Mouse (Mus musculus) liver (tissue): ENCODE measurements at regions not wholly inside any gene's neighbourhood (a gene's known extent, or its start where the extent isn't known, plus 50 kb on each side); places are given as distances from the start of the nearest gene placed in this dataset.

ENCODE experiments used
- DNase-seq: peaks from one replicate; pipeline ENCODE4 v3.0.0-alpha.2; 2020; ENCODE audit warnings: mixed read lengths

- no peak for DNase-seq
Observed at GRCm38 (mm10) chr3:35321991-35322390, 431.9 kb upstream of the Atp11b start.

DNA sequence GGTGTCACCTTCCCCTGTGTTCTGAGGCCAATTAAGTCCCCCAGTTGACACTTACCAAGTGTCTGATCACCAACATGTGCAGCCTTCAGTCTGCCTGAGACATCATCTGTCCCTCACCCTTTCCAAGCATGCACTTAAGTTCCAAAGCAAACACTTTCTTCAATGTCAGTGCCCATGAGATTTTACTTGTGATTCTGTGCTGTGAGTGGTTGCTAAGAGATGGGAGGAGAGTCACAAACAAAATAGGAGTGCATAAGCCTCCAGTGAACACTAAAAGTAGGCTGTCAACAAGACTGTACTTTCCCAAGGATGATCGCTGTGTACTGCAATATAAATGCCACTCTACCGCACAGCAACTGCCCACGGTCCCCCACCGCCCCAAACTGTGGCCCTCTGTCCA is 431.0 kb upstream of the Atp11b start:
- no peak for DNase-seq

DNA sequence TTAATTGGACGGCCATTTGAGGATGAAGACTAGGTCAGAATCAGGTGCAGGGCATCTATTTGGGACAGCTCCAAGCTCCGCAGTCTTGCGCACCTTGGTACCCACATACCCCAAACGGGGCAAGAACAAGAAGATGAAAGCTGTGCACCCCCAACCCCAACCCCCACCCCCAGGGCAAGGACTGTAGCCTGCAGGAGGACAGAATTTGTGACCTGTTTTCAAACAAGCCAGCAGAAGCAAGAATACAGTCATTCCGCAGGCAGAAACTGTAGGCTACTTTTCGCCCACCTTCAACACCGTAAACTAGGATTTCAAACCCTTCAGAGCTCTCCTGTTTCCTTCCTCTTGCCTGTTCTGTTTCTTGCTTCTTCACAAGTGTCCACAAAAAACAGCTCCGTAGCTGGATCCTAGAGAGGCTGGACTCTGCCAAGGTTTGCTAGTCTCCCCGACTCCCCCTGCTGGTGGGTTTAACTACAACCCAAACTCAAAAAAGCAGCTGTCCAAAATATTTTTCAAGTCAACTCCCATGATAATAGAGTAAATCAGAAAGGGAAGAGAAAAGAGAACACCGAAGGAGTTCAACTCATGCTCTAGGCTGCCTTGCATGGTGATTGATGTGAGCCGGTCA is 430.3 kb upstream of the Atp11b start:
- DNase-seq, result peak; percentile 32

DNA sequence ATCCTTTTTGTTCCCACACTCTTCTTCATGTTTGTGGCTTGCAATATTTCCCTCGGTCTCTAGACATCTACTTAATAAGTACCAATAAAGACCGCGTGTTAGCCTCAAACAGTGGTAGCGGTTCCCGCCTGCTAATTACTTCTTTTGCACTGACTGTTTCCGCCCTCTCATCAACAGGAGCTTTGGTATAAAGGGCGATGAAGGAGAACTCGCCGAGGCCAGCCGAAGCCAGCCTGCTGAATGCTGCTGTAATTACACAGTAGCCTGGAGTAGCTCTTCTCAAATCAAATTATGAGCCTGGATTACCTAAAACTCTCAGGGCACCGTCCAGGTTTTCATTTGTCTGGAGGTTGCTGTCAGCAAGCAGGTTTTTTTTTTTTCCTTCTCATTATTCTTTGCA is 429.7 kb upstream of the Atp11b start:
- no peak for DNase-seq

GRCm38 (mm10) chr3:35332534-35333272 is 421.2 kb upstream of the Atp11b start:
- no peak for DNase-seq

DNA sequence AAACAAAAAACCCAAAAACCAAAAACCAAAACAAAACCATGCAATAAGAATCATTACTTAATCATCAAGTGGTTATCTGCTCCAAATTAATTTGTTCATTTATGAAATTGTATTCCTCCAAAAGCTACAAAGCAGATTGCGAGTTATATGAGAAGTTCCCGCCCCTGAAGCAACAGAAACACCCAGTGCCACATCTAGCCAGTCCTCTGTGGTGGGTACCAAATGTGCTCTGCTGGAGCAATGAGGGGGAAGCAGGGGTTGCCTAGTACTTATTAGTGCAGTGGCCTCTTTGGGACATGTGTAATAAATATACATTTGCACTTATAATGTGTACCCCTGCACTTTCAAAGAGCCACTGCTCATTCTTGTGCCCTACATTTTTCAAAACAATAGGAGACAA is 419.9 kb upstream of the Atp11b start:
- DNase-seq, result no peak

DNA sequence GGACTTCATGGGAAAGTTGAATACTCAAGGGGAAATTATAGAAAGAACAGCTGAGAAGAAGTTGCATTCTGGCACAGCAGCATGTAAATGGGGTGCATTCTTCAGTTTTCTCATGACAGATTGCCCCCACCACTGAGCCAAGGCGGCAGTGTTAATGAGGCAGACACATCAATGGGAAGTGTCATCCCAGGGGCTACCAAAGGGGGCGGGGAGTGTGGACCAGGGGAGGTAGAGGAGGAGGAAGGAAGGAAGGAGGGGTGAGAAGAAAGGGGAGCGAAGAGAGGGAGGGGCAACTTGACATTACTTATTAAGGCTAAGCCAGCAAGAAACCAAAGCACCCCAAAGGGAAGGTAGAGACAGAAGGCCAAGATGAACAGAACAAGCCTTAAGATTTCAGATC is 419.4 kb upstream of the Atp11b start:
- no peak for DNase-seq

DNA sequence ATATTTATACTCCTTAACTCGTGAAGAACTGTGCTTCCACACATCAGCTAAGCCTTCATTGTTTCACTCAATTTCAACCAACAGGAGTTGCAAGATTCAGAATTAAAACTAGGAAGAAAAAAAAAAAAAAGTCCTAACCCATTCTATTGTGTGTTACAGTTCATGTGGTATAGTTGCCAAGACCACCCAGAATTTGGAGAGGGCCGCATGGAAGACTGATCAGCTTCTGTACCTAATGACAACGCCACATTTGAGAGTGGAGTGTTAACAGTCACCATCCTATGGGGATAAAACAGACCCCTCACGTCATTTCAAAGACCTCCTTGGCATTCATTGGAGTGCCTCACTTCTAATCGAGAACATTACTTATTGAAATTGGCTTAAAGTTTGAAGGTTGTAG is 418.1 kb upstream of the Atp11b start:
- DNase-seq, result no peak

DNA sequence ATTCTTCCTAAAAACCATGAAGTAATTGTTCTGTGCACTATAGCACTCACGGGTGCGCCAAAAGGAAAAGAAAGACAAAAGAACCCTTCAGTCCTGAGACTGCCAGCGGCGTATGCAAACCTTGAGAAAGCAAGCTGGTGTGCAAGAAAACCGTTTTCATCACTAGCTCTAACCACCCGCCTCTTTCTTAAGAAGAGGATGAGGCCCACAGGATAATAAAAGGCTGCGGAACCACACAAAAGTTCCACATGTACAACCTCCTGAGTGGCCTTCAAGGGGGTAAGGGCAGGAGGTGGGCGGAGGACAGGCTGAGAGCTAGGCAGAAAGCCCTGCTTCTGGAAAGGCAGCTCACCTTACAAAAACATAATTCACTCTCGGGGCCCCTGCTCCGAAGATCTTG is 413.4 kb upstream of the Atp11b start:
- DNase-seq, result no peak

- peak; percentile 9 for DNase-seq
Observed at GRCm38 (mm10) chr3:35340935-35341800, 412.7 kb upstream of the Atp11b start.

- DNase-seq, result no peak
Observed at GRCm38 (mm10) chr3:35341840-35342239, 412.1 kb upstream of the Atp11b start.

DNA sequence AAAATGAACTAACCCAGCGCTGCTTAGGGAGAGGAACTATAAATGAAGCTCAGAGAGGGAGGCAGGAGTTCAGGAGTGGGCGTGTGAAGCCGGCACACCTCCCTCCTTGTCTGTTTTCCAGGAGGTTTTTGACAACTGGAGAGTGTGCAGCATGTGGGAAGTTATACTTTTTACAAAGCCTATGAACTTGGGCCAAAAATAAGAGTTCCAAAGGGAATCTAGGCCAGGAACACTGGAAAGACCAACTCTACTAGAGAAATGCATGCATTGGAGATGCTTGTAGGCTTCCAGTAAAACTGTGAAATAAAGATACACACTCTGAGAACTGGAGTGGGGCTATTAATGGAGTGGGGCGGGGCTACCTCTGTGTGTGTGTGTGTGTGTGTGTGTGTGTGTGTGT is 411.3 kb upstream of the Atp11b start:
- DNase-seq, result no peak

- no peak for DNase-seq
Observed at GRCm38 (mm10) chr3:35343936-35344335, 410.0 kb upstream of the Atp11b start.

DNA sequence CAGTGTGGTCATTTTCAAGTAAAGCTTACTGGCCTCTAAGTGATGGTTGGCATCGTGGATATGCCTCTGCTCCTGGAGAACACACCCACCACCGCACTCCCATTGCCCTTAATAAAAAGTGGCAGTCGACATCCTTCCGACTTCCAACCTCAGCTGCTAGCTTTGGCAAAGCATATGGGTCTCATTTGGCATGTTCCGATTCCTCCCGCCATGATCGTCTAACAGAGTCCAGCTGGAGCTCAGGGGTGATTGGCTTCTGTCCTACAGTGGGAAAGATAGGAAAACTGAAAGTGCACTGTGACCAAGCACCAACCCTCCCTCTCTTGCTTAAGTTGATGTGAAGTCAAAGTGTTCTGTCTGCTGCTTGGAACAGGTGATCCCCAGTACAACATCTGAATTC is 404.8 kb upstream of the Atp11b start:
- DNase-seq, result no peak

GRCm38 (mm10) chr3:35353442-35353841 is 400.5 kb upstream of the Atp11b start:
- DNase-seq, result no peak

GRCm38 (mm10) chr3:35353920-35354319 is 400.0 kb upstream of the Atp11b start:
- DNase-seq, result no peak

GRCm38 (mm10) chr3:35354356-35354755 is 399.6 kb upstream of the Atp11b start:
- no peak for DNase-seq

DNA sequence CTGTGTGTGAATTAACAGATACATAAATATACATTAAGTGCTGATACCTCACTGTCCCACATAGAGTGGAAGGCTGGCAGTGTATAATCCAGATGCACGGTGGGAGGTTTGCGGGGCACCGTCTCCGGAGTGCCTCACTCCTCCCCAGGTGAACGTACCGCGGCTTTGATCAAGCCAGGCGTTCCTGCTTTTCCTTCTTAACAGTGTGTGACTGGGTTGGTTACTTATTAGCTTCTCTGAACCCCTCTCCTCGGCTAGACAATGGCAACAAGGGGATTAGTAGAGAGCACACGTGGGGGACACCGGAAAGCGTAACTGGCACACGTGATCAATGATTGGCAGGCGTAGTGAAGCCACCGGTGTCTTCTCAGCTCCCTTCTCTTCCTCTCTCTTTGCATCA is 396.8 kb upstream of the Atp11b start:
- no peak for DNase-seq

- no peak for DNase-seq
Observed at GRCm38 (mm10) chr3:35358541-35358940, 395.4 kb upstream of the Atp11b start.

DNA sequence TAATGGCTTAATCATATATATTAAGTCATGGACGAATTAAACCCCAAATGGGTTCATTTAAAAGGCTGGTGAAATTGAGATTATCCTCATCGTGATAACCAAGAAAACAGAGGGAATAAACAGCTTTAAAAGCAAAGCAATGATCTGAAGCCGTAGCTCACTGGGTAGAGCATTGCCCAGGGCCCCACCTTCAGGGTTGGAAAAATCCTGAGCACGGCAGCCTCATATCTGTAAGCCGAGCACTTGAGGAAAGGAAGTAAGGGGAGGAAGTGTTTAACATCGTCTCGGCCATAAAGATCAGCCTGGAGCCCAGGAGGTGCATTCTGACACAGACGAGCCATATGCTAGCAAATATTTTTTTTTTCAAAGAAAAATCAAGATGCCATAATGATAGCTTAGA is 394.6 kb upstream of the Atp11b start:
- DNase-seq, result no peak

- DNase-seq, result no peak
Observed at GRCm38 (mm10) chr3:35360515-35360914, 393.4 kb upstream of the Atp11b start.

DNA sequence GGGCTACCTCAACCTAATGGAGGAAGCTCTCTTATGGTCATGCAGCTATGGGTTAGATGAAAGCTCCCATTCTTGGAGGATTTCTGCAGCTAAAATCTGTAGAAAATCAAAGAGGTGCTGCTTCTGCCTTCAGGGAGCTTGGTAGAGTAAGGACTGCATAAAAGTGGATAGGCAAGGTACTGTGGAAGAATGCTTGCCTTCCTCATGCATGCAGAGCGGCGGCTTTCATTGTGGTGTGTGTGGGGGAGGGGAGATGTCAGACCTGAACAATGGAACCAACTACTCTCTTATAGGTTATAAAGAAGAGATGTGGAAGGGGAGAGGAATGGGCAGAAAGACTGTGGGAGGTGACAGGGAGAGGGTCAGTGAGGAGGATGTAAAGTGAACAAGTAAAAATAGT is 392.8 kb upstream of the Atp11b start:
- DNase-seq, result no peak

DNA sequence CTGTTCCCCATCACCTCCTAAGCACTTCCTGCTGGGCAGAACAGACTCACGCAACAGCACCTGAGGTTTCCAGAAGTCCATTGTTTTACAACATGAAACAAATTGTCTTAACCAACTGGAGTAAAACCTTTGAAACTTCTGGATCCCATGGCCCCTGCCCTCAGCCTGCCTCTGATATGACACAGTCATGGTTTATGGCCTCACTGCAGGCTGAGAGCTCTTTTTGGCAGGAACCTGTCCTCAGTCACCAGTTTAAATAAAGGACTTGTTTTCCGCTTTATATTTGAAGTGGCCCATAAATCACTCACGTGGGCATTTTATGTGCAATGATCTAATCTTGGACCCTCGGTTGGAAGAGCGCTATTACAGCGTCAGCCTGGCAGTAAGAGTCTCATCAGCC is 388.5 kb upstream of the Atp11b start:
- DNase-seq, result no peak

- DNase-seq, result no peak
Observed at GRCm38 (mm10) chr3:35372276-35372675, 381.6 kb upstream of the Atp11b start.
